Mouse (Mus musculus) olfactory bulb, adult 2 months (tissue): ENCODE results near the gene H3f3b. TPM values are rescaled to one million over a fixed set of nuclear protein-coding genes. Genes with fewer than 3 reads are reported as not detected.

Experiments used
- H3K27ac ChIP-seq: fragments of 200-500 bp; 2 replicates; pipeline ENCODE4 v1.5.1; 2012; ENCODE audit warnings: low read depth, low read length; ENCODE audit not compliant: insufficient read depth
- H3K4me1 ChIP-seq: fragments of 200-500 bp; 2 replicates; pipeline ENCODE4 v1.6.1; 2012; ENCODE audit warnings: low read length; ENCODE audit not compliant: control insufficient read depth, insufficient read depth
- H3K4me3 ChIP-seq: fragments of 200-500 bp; 2 replicates; pipeline ENCODE4 v1.5.1; 2012; ENCODE audit warnings: mild to moderate bottlenecking, low read depth, low read length, moderate library complexity; ENCODE audit not compliant: insufficient read depth
- CTCF ChIP-seq: fragments of 200-500 bp; IDR thresholded peaks from 2 replicates; pipeline ENCODE4 v1.5.1; 2012; ENCODE audit warnings: low read depth, mild to moderate bottlenecking, low read length, moderate library complexity; ENCODE audit not compliant: insufficient read depth
- POLR2A ChIP-seq: fragments of 200-500 bp; IDR thresholded peaks from 2 replicates; pipeline ENCODE4 v1.6.1; 2012; ENCODE audit warnings: mild to moderate bottlenecking, low read depth, low read length, moderate library complexity; ENCODE audit not compliant: insufficient read depth
- WGBS: fragments of 180-500 bp; shearing (Covaris S2); methylation state at CpG from one replicate; pipeline ENCODE4 v1.1.7; 2018; 5-methylcytosine and 5-hydroxymethylcytosine counted together
- polyA plus RNA-seq: library from polyadenylated mRNA; stranded (reverse); fragments of >200 nt; gene quantifications from 2 replicates; pipeline ENCODE4 v1.2.4, GENCODE M21; 2012; ENCODE audit warnings: low replicate concordance; ENCODE audit not compliant: missing spikeins, insufficient read depth, insufficient read length

H3f3b gene
- polyA plus RNA-seq, 1 experiment: 341 TPM

DNA sequence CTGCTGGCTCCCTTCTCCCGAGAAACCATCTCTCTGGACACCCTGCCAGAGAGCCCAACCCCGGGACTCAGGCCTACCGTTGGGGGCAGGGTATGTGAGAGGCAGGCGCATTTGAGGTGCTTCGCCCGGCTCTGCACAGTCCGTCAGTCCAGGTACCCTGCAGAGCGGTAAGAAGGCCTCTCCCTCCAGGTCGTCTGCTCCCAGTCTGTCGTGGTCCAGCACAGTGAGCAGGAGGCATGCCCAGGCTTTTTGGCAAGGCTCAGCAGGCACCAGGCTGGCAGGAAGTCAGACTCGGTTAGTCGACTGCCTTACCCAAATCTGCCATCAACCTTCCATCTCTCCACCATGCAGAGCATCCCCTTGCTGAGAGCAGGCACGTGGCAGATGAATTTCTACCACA lies 35.8 kb upstream of the H3f3b start:
- WGBS: 42% methylated on average over 13 of the region's 13 CpGs
- no peak overlapping the region for H3K27ac ChIP-seq
- TF ChIP-seq CTCF (no peak), POLR2A (no peak)
- no peak overlapping the region for H3K4me3 ChIP-seq
- peaks cover 9% of the 10 kb centered on the region for H3K4me1 ChIP-seq

DNA sequence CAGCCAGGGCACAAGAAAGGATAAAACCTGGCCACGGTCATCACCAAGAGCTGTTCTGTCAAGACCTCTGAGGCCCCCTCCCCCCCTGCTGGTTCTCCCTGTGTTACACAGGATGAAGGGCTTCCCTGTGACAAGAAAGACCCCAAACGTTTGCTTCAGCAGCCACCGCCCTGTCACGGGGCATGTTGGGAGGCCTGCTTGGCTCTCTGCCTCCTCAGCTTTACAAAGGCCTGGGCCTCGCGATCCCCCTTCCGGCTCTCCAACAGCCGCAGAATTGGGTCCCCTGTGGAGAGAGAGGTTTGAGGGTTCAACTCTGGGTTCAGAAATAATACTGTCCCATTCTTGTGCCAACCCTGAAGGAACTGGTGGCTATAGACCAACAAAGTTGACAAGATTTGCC lies 34.8 kb upstream of the H3f3b start:
- WGBS: 55% methylated on average over 8 of the region's 8 CpGs
- TF ChIP-seq CTCF: no peak
- TF ChIP-seq POLR2A: no peak
- H3K4me3 ChIP-seq: no peak overlapping the region
- 0 out of 2 replicates have a peak, but pooled peaks cover 4% of the 10 kb centered on the region for H3K4me1 ChIP-seq
- H3K27ac ChIP-seq: no peak overlapping the region

DNA sequence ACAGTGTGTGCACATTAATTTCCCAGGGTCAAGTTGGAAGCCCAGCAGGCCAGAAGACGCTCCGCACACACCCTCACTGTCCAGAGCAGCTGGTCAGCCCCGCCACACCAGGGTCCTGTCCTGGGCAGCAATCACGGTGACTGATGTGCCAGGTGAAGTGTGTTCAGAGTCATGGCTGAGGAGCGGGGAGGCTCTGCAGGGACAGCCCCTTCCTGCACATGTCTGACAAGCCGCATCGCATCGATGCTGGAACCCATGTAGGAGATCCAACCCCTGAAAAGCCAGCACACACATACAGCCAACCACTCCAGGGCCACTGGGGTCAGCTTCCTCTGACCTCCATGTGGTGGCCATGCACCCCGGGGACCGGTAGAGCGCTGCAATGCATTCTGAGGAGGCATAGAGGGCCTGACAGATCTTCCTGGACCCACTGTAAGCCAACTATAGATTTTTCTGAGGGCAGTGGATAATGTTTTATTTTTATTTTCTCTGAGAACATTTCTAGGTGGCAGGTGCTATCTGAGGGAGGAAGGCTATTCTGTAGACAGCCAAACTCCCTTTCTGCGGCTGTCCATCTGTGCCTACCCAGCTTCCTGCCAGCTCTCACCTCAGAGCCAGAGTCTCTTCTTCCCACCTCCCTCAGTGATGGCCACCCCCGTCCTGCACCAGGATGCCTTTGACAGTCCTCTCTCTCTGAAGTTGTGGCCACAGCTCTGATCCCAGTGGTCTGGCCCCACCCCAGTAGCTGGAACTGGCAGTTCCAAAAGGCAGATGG lies 34.1 kb upstream of the H3f3b start:
- WGBS: 90% methylated on average over 13 of the region's 13 CpGs
- no peak overlapping the region for H3K27ac ChIP-seq
- H3K4me1 ChIP-seq: 0 out of 2 replicates have a peak, but pooled peaks cover 4% of the 10 kb centered on the region
- no peak overlapping the region for H3K4me3 ChIP-seq
- TF ChIP-seq CTCF (no peak), POLR2A (no peak)

DNA sequence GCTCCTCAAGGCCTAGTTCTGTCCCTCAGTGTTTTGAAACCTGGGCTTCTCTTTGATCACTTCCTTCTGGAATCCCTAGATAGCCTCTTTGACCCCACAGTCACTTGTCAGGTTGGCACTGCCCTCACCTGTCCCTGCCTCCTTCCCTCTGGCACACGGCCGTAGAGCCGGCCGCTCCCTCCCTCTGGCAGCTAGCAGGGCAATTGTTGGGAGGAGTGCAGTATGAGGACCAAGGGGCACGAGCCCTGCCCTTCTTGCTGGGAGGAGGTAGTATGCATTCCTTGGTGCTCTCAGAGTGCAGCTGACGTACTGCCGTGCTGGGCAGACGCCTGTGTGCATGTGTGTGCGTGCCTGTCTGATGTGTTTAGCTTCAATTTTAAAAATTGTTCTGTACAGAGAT lies 32.8 kb upstream of the H3f3b start:
- Histone ChIP-seq H3K4me3 (no peak overlapping the region), H3K27ac (no peak overlapping the region), H3K4me1 (0 out of 2 replicates have a peak, but pooled peaks cover 4% of the 10 kb centered on the region)
- TF ChIP-seq CTCF (no peak), POLR2A (no peak)
- WGBS: 91% methylated on average over 9 of the region's 9 CpGs

DNA sequence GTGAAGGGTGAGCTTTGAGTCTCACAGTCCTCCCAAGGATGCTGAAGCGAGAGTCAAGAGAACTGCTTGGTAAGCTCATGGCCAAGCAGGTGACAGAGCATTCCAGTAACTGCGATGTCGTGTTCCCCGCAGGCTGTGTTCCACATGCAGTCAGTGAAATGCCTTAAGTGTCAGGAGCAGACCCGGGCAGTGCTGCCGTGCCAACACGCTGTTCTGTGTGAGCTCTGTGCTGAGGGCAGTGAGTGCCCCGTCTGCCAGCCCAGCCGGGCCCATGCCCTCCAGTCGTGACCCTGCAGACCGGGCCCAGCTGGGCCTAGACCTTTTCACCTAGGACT lies 31.9 kb upstream of the H3f3b start:
- WGBS: 91% methylated on average over 11 of the region's 11 CpGs
- Histone ChIP-seq H3K27ac (no peak overlapping the region), H3K4me3 (no peak overlapping the region), H3K4me1 (0 out of 2 replicates have a peak, but pooled peaks cover 4% of the 10 kb centered on the region)
- no peak for TF ChIP-seq POLR2A
- TF ChIP-seq CTCF: no peak

DNA sequence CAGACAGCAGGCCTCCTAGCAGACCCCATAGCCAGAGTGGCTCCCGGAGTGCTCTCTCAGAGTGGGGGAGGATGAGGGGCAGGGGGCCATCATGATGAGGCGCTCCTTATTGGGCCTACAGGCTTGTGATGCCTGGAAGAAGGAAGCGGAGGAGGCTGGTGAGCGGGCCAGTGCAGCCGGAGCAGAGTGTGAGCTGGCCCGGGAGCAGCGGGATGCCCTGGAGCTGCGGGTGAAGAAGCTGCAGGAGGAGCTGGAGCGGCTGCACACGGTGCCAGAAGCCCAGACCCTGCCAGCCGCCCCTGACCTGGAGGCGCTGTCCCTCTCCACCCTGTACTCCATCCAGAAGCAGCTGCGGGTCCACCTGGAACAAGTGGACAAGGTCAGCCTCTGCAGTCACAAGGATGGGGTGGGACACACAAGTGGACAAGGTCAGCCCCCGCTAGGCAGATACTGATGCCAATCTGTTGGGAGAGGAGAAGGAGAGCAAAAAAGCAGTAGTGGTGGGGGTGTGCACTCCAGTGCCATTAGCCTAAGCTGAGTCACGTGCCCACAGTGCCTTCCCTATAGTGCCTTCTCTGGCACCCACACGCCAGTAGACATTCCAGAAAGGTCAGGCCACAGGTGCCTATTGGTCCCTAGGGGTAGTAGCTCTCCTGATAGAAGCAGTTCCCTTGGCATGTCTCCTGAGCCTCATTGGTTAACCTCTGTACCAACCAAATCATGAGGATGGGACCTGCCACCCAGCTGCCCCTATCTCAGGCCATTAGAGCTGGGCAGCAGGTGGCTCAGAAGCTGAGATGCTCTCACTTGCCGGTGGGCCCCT lies 31.3 kb upstream of the H3f3b start:
- H3K4me1 ChIP-seq: 0 out of 2 replicates have a peak, but pooled peaks cover 4% of the 10 kb centered on the region
- WGBS: 86% methylated on average over 17 of the region's 17 CpGs
- H3K4me3 ChIP-seq: no peak overlapping the region
- no peak overlapping the region for H3K27ac ChIP-seq
- TF ChIP-seq CTCF (no peak), POLR2A (no peak)

DNA sequence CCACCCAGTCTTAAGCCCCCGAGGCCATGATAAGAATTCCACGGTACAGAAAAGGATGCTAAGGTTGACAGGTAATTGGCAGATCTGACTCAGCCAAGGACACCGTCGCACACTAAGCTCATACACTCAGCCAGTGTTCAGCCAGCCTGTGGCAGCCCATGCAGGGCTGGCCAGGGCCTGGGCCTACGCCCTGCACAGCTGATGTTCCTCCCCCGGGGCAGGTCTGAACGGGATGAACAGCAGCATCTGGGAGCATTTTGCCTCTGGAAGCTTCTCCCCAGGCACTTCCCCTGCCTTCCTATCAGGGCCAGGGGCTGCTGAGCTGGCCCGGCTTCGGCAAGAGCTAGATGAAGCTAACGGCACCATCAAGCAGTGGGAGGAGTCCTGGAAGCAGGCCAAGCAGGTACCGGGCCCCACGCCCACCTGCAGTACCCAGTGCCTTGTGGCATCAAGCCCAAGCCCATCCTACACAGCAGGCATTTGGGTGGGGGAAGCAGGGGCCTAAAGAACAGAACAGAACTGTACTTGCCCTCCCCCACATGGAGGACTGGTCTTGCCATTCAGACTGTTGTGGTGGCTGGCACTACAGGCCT lies 30.4 kb upstream of the H3f3b start:
- 60% methylated on average over 12 of the region's 12 CpGs for WGBS
- TF ChIP-seq CTCF (no peak), POLR2A (no peak)
- H3K27ac ChIP-seq: no peak overlapping the region
- H3K4me3 ChIP-seq: no peak overlapping the region
- H3K4me1 ChIP-seq: 0 out of 2 replicates have a peak, but pooled peaks cover 4% of the 10 kb centered on the region

DNA sequence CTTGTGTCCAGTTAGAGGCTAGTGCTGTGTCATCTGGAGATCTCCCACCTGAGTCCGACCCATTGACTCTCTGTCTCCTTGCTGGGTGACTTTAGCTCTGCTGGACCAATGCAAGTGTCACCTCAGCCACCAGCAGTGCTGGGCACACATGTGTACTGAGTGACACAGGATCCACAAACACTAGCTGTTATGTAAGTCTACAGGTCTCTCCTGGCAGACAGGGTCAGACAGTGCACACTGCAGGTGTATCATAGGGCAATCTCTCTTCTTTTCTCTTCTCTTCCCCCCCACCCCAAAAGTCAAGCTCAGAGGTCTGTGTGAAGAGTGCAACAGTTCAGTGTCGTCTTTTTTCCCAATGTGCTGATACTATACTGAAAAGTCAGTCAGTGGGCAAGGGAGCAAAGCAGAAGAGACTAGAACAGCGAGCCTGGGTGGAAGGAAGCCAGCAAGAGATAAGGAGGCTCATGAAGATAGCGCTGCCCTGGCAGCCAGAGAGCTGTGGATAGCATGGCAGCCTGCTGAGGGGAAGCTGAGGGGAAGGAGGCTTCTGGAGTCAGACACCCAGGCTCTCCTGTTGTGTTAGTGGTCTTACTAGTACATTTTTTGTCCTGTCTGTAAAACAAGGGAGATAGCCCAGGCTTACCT lies 29.6 kb upstream of the H3f3b start:
- no peak for TF ChIP-seq POLR2A
- no peak for TF ChIP-seq CTCF
- Histone ChIP-seq H3K4me1 (0 out of 2 replicates have a peak, but pooled peaks cover 4% of the 10 kb centered on the region), H3K27ac (no peak overlapping the region), H3K4me3 (no peak overlapping the region)
- 83% methylated on average over 4 of the region's 4 CpGs for WGBS
